28 mouse cellular contexts compared by ENCODE assay signal in the genomic region with DNA sequence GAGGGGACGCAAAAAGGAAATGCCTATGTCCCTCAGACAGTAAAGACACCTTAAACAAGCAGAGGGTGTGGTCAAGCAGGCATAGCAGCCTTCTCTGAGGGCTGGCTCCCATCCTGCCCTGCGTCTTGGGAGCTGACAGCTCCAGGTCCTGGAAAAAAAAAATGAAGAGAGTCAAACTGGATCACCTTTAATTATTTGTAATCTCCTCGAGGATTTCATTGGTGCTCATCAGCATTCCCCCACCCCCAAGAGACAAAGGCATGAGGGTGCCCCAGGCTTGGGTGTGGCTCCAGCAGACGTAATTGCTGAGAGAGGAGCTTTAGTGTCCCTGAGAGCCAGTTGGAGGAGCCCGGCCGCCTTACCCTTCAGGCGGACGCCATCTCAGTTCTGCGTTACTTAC. TPM values are rescaled to one million over a fixed set of nuclear protein-coding genes. Genes with fewer than 3 reads are reported as not detected.
DNase-seq lines count a peak whose midpoint lies in the region; ATAC-seq and TF ChIP-seq lines count a peak whose summit lies in the region.
"Had no signal": no experiment of that assay in that cellular context is flagged by ENCODE, and none has a peak within 500 bp of the region (broad histone marks: within the 10 kb centered on the region; RNA-seq: fewer than 3 reads in every experiment).

No protein-coding gene starts in this region.

- no peak for TF ChIP-seq POLR2A in ES-Bruce4 (IDR thresholded peaks at IDR 0.05; ENCODE audit: insufficient read depth, low read length)

- 35% methylated on average over 9 of the region's 9 CpGs for WGBS in embryonic facial prominence, embryonic 15.5 days
- WGBS in stomach, embryonic 15.5 days = 47% methylated on average over 9 of the region's 9 CpGs

- H3K4me3 ChIP-seq in ES-Bruce4 (ENCODE audit: low read depth, low read length) (no peak overlapping the region), ES-E14 (ENCODE audit: insufficient read depth in 1 of 2, low read depth in 1 of 2, low read length in 2 of 2, poor library complexity in 1 of 2, severe bottlenecking in 1 of 2) (peak overlapping the region in 1 of 2 experiments; percentile 11; a peak in 1 of 4 replicates)
- no peak overlapping the region for H3K4me3 ChIP-seq in embryonic facial prominence, embryonic 15.5 days (replicated peaks)
- no peak overlapping the region for H3K4me3 ChIP-seq in stomach, embryonic 15.5 days (replicated peaks)
- H3K4me3 ChIP-seq: forebrain, embryonic 10.5 days; heart, embryonic 10.5 days; heart, embryonic 15.5 days; hindbrain, embryonic 13.5 days; kidney, embryonic 15.5 days; limb, embryonic 13.5 days; liver, embryonic 13.5 days had no signal

- no peak overlapping the region for H3K9ac ChIP-seq in ES-Bruce4 (ENCODE audit: low read depth, poor library complexity, severe bottlenecking)
- H3K9ac ChIP-seq in ES-E14 (ENCODE audit: insufficient read depth, low read depth, low read length, poor library complexity, severe bottlenecking) = no peak overlapping the region
- H3K9ac ChIP-seq in embryonic facial prominence, embryonic 15.5 days = no peak overlapping the region
- no peak overlapping the region for H3K9ac ChIP-seq in stomach, embryonic 15.5 days
- H3K9ac ChIP-seq: heart, embryonic 15.5 days; hindbrain, embryonic 13.5 days; kidney, embryonic 15.5 days; limb, embryonic 13.5 days; liver, embryonic 13.5 days had no signal

- peaks cover 3% of the 10 kb centered on the region for H3K4me1 ChIP-seq in ES-Bruce4 (ENCODE audit: control insufficient read depth, insufficient read depth, low read length)
- H3K4me1 ChIP-seq in ES-E14 (ENCODE audit: control insufficient read depth in 2 of 2, insufficient read depth in 2 of 2, low read length in 2 of 2, poor library complexity in 1 of 2) = peaks cover 8 to 17% of the 10 kb centered on the region in 2 experiments
- H3K4me1 ChIP-seq in embryonic facial prominence, embryonic 15.5 days = peaks cover 14% of the 10 kb centered on the region
- 0 out of 2 replicates have a peak, but pooled peaks cover 4% of the 10 kb centered on the region for H3K4me1 ChIP-seq in stomach, embryonic 15.5 days
- H3K4me1 ChIP-seq: hindbrain, embryonic 13.5 days had no signal

- no peak overlapping the region for H3K4me2 ChIP-seq in embryonic facial prominence, embryonic 15.5 days (replicated peaks)
- H3K4me2 ChIP-seq in stomach, embryonic 15.5 days = no peak overlapping the region
- H3K4me2 ChIP-seq: heart, embryonic 15.5 days; hindbrain, embryonic 13.5 days; kidney, embryonic 15.5 days; limb, embryonic 13.5 days; liver, embryonic 13.5 days had no signal

- DNase-seq in ES-E14 (ENCODE audit: low read depth, low spot score) = peak; percentile 85
- DNase-seq in left cerebral cortex, postnatal 10 days (ENCODE audit: extremely low spot score in 1 of 2, low spot score in 2 of 2) = no peak
- DNase-seq in embryo, embryonic 10.5 days (ENCODE audit: low spot score) = no peak
- DNase-seq: adrenal gland, postnatal 14 days; B cell, adult 2 months; cerebellum, adult 18-20 months; cerebellum, postnatal 10 days; gastrocnemius, postnatal 10 days; kidney, adult 18-20 months; kidney, postnatal 25 days; liver, embryonic 13.5 days; lung, adult 18-20 months; lung, postnatal 10 days; midbrain, embryonic 14.5 days; right cerebral cortex, postnatal 14 days; thymus, adult 18-20 months; thymus, postnatal 25 days had no signal

- TF ChIP-seq CTCF in ES-Bruce4 (IDR thresholded peaks at IDR 0.05; ENCODE audit: low read depth, low read length) = no peak

- H3K27ac ChIP-seq in ES-Bruce4 (ENCODE audit: insufficient read depth, low read length) = peak overlapping the region; percentile 68; the same call in 1 of the 2 replicates
- H3K27ac ChIP-seq in ES-E14 (ENCODE audit: insufficient read depth, low read depth, low read length, poor library complexity, severe bottlenecking) = no peak overlapping the region; the same call in 1 of the 2 replicates
- peak overlapping the region; percentile 75 for H3K27ac ChIP-seq in embryonic facial prominence, embryonic 15.5 days (replicated peaks)
- H3K27ac ChIP-seq in stomach, embryonic 15.5 days = peak overlapping the region; percentile 24
- H3K27ac ChIP-seq: forebrain, embryonic 10.5 days; heart, embryonic 15.5 days; hindbrain, embryonic 13.5 days; kidney, embryonic 15.5 days; limb, embryonic 13.5 days; liver, embryonic 13.5 days; macrophage had no signal

- no peak for ATAC-seq in embryonic facial prominence, embryonic 15.5 days (ENCODE audit: insufficient number of reproducible peaks, low FRiP score, low TSS enrichment, low read depth)
- no peak for ATAC-seq in stomach, embryonic 15.5 days (ENCODE audit: insufficient read depth, low FRiP score, low read depth)
- no peak for ATAC-seq in megakaryocyte progenitor cell, adult 5-6 weeks (replicated peaks; ENCODE audit: poor library complexity)

- in situ Hi-C loops in ES-E14 (cut with MboI; ENCODE audit: low sequenced_read_pairs in 2 of 2, unreplicated experiment in 2 of 2) = no loop called here

- H3K9me3 ChIP-seq in ES-Bruce4 (replicated peaks; ENCODE audit: control insufficient read depth, insufficient read depth, low read length, poor library complexity, severe bottlenecking) (no peaks in the 10 kb centered on the region), ES-E14 (ENCODE audit: control insufficient read depth, insufficient read depth, low read depth, low read length) (no peaks in the 10 kb centered on the region)
- no peaks in the 10 kb centered on the region for H3K9me3 ChIP-seq in embryonic facial prominence, embryonic 15.5 days (replicated peaks)
- no peaks in the 10 kb centered on the region for H3K9me3 ChIP-seq in stomach, embryonic 15.5 days
- H3K9me3 ChIP-seq: forebrain, embryonic 10.5 days; heart, embryonic 10.5 days; heart, embryonic 15.5 days; hindbrain, embryonic 13.5 days; kidney, embryonic 15.5 days; limb, embryonic 13.5 days; liver, embryonic 13.5 days had no signal

- no peaks in the 10 kb centered on the region for H3K27me3 ChIP-seq in ES-Bruce4 (ENCODE audit: control insufficient read depth, insufficient read depth, low read length, poor library complexity, severe bottlenecking)
- H3K27me3 ChIP-seq in embryonic facial prominence, embryonic 15.5 days = no peaks in the 10 kb centered on the region
- no peaks in the 10 kb centered on the region for H3K27me3 ChIP-seq in stomach, embryonic 15.5 days (replicated peaks)
- H3K27me3 ChIP-seq: heart, embryonic 15.5 days; hindbrain, embryonic 13.5 days; kidney, embryonic 15.5 days; limb, embryonic 13.5 days had no signal

- intact Hi-C loops in left cerebral cortex, postnatal 10 days (cut with DNase I) = no loop called here

- H3K36me3 ChIP-seq in ES-Bruce4 (ENCODE audit: control insufficient read depth, insufficient read depth, low read length, poor library complexity, severe bottlenecking) = no peaks in the 10 kb centered on the region
- H3K36me3 ChIP-seq in ES-E14 (ENCODE audit: control insufficient read depth, insufficient read depth, low read length, poor library complexity, severe bottlenecking) = no peaks in the 10 kb centered on the region
- H3K36me3 ChIP-seq in embryonic facial prominence, embryonic 15.5 days = no peaks in the 10 kb centered on the region
- no peaks in the 10 kb centered on the region for H3K36me3 ChIP-seq in stomach, embryonic 15.5 days
- H3K36me3 ChIP-seq: forebrain, embryonic 10.5 days; heart, embryonic 10.5 days; heart, embryonic 15.5 days; hindbrain, embryonic 13.5 days; kidney, embryonic 15.5 days; limb, embryonic 13.5 days; liver, embryonic 13.5 days had no signal

- TF ChIP-seq EP300 in ES-Bruce4 (IDR thresholded peaks at IDR 0.05; ENCODE audit: insufficient read depth, low read depth, low read length) = peak; percentile 79

TF ChIP-seq in ES-E14, 5 proteins besides CTCF, POLR2A, EP300 and RAD21:
- TF ChIP-seq CHD2 (IDR thresholded peaks at IDR 0.05; ENCODE audit: low read depth, low read length) (no peak), ZNF384 (IDR thresholded peaks at IDR 0.05; ENCODE audit: low read depth, low read length) (peak; percentile 77), ZC3H11A (IDR thresholded peaks at IDR 0.05; ENCODE audit: borderline replicate concordance, low read depth, low read length) (no peak)

RNA-seq across cellular contexts. Expression of a gene that starts 43.1 kb away (rescaled TPM):
- polyA plus RNA-seq in ES-Bruce4 (2011; ENCODE audit: insufficient read depth, insufficient read length, low read depth, missing spikeins) = 0.97 and 1.4 TPM in 2 replicates
- total RNA-seq in ES-E14 (2012; rRNA removed) = 0.48 and 0.54 TPM in 2 replicates
- polyA plus RNA-seq in embryonic facial prominence, embryonic 15.5 days (2015; fragmentation: Nextera tagmentation; extraction: Ambion mirVana) = 1.5 and 1.6 TPM in 2 replicates
- polyA plus RNA-seq in stomach, embryonic 15.5 days (2015; fragmentation: Nextera tagmentation; extraction: Ambion mirVana) = 0.98 and 1.2 TPM in 2 replicates
- total RNA-seq in megakaryocyte progenitor cell, adult 5-6 weeks (2015) = 0.44 and 1.1 TPM in 2 replicates
- 1.5 and 1.8 TPM in 2 replicates for total RNA-seq in megakaryocyte progenitor cell, adult 5-6 weeks (2017)
- total RNA-seq in left cerebral cortex, postnatal 10 days (2021) = 1 to 10 TPM; 2.7 to 2.9 TPM

RNA-seq across cellular contexts. Expression of a gene that starts 43.2 kb away (rescaled TPM):
- 41.9 and 47.5 TPM in 2 replicates for polyA plus RNA-seq in ES-Bruce4 (2011; ENCODE audit: insufficient read depth, insufficient read length, low read depth, missing spikeins)
- total RNA-seq in ES-E14 (2012; rRNA removed) = 40.4 and 44.7 TPM in 2 replicates
- polyA plus RNA-seq in embryonic facial prominence, embryonic 15.5 days (2015; fragmentation: Nextera tagmentation; extraction: Ambion mirVana) = 46.4 and 52.2 TPM in 2 replicates
- polyA plus RNA-seq in stomach, embryonic 15.5 days (2015; fragmentation: Nextera tagmentation; extraction: Ambion mirVana) = 48.1 and 51.1 TPM in 2 replicates
- 52.8 and 69.9 TPM in 2 replicates for total RNA-seq in megakaryocyte progenitor cell, adult 5-6 weeks (2015)
- total RNA-seq in megakaryocyte progenitor cell, adult 5-6 weeks (2017) = 91.1 and 120 TPM in 2 replicates
- total RNA-seq in left cerebral cortex, postnatal 10 days (2021) = 10 to 100 TPM; 23.3 to 24.5 TPM
